Mouse (Mus musculus): ENCODE results near the gene Efl1. TPM values are rescaled to one million over a fixed set of nuclear protein-coding genes. Genes with fewer than 3 reads are reported as not detected.
"Not testable (repeated sequence)": the region's sequence is repeated elsewhere in the genome, so short reads cannot be mapped to it uniquely, and the experiment has no call there.

Efl1 gene
- total RNA-seq, 1 experiment from 2014 or later, result 16.7 TPM

DNA sequence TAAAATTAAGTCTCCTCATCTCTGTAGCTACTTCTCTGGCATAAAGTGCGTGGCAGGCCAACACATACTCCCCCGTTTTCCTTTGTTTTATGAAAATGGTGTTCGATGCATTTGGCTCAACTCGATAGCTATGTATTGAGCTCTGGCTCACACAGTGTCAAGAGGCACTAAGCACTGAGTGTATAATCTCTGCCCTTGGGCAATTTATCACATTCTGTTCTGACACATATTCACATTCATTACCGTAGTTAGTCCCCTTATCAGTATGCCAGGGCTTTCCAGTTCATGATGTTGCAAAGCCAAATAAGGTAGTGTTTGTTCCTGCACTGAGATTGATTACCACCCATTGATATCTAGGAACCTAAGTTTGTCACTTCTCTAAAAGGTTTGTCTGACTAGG lies 71.3 kb downstream of the Efl1 start:
- no peak for DNase-seq

- DNase-seq, result no peak
These were observed 72.1 kb downstream of the Efl1 start for GRCm38 (mm10) chr7:82720501-82720900.

DNA sequence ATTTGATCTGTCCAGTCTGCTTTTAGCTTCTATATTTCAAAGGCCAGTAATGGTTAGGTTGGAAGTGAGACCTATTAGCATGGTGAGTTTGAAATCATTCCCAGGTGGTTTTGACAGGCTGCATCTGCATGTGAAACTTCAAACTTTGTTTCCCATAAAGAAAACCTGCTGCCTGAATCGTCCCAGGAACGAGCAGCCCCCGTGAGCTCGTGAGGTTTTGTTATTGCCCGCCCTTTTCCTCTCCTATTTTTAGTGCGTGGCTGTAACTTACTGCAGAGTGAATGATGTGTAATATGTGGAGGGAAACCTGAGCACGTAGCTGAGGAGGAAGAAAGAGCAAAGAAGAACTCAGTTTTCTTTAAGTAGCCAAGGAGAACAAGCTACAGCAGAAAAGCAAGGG lies 72.5 kb downstream of the Efl1 start:
- DNase-seq, result no peak

GRCm38 (mm10) chr7:82722486-82723123 lies 74.2 kb downstream of the Efl1 start:
- no peak for DNase-seq

- no peak for DNase-seq
These were observed 74.9 kb downstream of the Efl1 start for GRCm38 (mm10) chr7:82723151-82723871.

GRCm38 (mm10) chr7:82724491-82724890 lies 76.1 kb downstream of the Efl1 start:
- no peak for DNase-seq

DNA sequence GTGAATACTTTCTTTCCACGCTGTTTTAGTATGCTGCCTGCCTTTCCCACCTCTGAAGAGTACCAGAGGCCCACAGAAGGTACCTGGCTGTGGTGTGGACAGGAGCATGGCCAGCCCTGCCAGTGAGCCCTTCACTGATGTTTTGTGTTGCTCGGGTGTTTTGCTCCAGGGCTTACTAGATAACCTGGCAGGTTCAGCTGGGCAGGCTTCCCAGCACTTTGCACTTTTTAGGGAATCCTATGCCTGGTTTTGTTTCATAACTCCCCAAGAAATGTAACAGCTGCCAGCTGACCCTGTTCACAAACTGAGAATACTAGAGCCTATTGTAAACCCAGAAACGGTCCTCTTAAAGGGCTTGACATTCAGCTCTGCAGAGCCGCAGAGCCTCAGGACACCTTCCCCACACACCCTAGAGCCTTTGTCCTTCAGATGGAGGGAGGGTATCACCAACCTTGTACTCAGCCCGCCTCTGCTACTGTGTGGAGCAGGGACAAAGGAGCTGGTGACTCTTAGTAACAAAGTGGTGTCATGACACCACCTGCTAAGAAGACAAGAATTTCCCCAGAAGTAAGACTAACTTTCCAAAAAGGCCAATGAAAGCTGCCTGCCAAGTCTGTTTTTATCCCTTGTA lies 76.7 kb downstream of the Efl1 start:
- peak; percentile 8 for DNase-seq

- DNase-seq, result peak; percentile 45
These were observed 77.5 kb downstream of the Efl1 start for GRCm38 (mm10) chr7:82725741-82726450.

DNA sequence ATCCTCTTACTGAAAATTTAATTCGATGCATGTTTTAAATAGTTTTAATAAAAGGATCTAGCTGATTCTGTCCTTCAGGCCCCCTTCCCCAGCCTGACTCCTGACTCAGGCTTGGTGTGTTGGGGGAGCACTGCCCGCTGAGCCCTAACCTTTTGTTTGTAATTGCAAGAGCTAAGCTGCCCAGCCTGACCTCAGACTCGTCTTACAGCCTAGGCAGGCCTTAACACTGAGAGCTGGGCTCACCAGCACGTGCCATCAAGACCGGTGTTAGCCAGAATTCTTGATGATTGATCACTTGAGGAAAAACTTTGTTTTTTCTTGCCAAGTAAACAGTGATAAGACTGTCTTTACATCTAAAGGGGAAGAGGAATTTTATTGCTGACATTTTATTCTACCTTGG lies 78.7 kb downstream of the Efl1 start:
- no peak for DNase-seq

- DNase-seq, result not testable (repeated sequence)
These were observed 80.6 kb downstream of the Efl1 start for GRCm38 (mm10) chr7:82729009-82729408.

DNA sequence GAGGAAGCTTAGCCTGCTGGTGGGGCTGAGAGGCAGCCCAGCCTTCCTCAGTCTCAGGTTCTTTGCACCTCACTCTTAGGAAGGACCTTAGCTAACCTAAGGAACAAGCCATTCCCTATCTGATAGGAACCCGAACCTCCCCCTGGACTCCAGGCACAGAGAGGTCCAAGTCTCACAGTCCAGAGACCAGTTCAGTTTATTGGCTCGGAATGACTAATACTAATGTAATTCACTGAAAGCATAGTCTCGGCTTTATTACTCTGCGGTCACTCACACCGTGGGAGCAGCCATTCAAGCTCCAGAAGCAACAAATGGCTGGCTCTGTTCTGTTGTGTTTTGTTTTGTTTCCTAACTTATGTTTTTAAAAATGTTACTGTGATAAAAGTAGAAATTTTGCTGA lies 84.7 kb downstream of the Efl1 start:
- no peak for DNase-seq

DNA sequence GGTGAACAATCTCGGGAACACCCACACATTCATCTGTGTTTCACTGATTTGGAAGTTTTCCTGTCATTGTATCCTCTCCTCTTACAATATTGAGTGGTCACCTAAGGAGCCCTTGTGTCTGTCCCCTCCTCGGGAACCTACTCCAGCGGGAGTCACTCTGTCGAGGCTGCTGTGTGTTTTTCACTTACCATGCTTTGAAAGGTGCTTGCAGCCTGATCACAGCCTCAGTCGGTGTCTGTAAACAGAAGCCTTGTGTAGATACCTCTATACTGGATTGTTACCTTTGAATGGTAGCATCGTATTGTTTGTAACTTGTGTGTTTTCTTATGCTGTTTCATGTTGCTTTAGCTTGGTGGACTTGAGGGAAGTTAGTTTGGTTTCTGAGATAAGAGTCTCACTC lies 85.6 kb downstream of the Efl1 start:
- no peak for DNase-seq

- DNase-seq, result no peak
These were observed 86.6 kb downstream of the Efl1 start for GRCm38 (mm10) chr7:82734748-82735600.

DNA sequence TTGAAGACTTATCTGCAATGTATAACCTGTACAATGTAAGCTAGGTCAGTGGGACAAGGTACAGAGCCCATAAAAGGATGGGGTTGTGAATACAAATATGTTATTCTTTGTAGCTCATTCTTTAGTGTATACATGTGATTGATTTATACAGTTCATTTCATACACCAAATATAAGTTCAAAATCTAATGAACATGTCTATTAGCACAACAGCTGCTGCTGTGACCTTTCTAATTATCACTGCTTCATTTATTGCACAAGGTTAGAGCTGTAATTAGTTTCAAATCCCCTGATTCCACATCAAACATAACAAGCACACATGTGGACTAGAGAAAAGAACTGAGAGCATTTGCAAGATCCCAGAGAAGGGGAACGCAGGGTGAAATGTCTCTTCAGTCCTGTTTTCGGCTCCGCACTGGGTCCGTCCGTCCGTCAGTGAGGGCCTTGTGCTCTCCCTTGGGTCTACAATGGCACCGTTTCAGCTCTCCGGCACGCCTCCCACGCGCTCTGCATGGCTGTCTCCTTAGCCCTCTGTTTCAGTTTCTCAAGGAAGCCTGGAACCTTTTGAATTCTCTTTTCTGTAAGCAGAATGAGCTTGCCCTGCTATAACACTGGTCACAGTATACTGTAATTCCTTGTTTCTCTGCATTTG lies 94.8 kb downstream of the Efl1 start:
- peak; percentile 58 for DNase-seq

DNA sequence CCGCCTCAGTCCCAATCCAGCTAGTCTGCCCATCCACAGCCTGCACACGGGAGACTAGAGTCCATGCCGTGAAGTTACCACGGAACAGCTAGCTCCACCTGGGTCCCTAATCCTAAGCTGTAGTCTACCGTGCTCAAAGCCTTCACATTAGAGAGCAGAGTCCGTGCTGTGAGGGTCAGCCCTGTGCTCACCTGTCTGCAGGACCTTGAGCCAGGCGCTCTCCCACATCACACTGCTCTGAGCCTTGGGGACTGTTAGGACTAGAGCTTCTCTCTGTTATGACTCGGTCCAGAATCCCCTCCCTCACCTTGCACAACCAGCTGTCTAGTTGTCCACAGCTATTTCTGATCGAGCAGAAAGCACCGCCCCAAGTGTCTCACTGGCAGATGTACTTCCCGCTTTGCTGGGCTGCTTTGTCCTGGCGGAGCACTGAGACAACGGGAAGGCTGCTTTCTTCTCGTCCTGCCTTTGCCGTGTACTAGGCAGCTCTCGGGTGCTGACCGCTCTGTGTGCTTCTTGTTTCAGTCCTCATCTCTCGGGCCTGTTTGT lies 95.8 kb downstream of the Efl1 start:
- DNase-seq, result no peak

DNA sequence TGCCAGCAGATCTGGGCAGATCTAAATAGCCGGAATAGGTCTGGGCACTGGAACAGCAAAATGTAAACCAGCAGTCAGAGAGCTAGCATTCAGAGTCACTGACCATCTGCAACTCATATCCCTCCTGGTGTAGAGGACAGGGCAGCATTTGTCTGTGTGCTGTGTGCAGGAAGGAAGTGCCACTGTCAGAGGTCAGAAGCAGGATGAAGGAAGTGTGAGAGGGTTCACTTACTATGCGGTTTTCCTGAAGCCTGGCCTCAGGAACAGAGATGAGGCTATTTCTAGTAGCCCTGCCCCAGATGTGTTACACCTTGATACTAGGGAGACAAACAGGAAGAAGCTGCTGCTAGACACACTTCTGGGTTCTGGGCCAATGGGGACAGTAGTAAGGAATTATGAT lies 100.4 kb downstream of the Efl1 start:
- DNase-seq, result no peak

- no peak for DNase-seq
These were observed 100.8 kb downstream of the Efl1 start for GRCm38 (mm10) chr7:82749239-82749638.

- DNase-seq, result peak; percentile 74
These were observed 104.0 kb downstream of the Efl1 start for GRCm38 (mm10) chr7:82752171-82753085.

- peak; percentile 11 for DNase-seq
These were observed 107.3 kb downstream of the Efl1 start for GRCm38 (mm10) chr7:82755602-82756155.

DNA sequence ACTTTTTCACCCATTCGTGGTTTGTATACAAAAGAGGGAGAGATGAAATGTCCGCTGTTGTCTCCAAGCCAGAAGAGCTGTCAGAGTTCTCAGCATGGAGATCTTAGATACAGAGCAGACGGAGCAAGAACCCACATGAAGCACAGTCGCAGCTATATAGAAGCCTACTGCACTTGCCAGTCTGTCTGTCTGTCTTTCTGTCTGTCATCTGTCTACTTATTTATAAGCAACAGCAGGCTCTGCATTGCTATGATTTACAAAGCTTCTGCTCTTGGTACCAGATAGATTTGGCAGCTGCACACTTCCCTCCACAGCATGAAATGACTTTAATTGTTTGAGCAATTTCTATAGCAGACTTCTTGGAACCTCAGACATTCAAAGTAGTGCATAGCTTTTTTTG lies 110.1 kb downstream of the Efl1 start:
- DNase-seq, result no peak
